Mouse (Mus musculus) embryonic facial prominence, embryonic 14.5 days (tissue): Measurements from ENCODE around the gene Gm10382. TPM values are rescaled to one million over a fixed set of nuclear protein-coding genes. Genes with fewer than 3 reads are reported as not detected.

Experiments used
- ATAC-seq: fragments of 200-750 bp; cut with Nextera tagmentation; 2 replicates; pipeline ENCODE4 v1.8.0; 2017; ENCODE audit warnings: low read depth, moderate number of reproducible peaks, moderate TSS enrichment
- DNase-seq: peaks from one replicate; pipeline ENCODE4 v3.0.0-alpha.2; 2015; ENCODE audit warnings: low spot score
- H3K27ac ChIP-seq: fragments of 300-500 bp; sonication (generic); replicated peaks from 2 replicates; pipeline ENCODE4 v1.5.1; 2014; ENCODE audit warnings: low read depth, mild to moderate bottlenecking, low read length, moderate library complexity
- H3K27me3 ChIP-seq: fragments of 300-500 bp; sonication (generic); replicated peaks from 2 replicates; pipeline ENCODE4 v1.6.1; 2014; ENCODE audit warnings: low read length; ENCODE audit not compliant: control insufficient read depth, insufficient read depth
- H3K36me3 ChIP-seq: fragments of 300-500 bp; sonication (generic); 2 replicates; pipeline ENCODE4 v1.6.1; 2014; ENCODE audit warnings: low read length, mixed read lengths; ENCODE audit not compliant: control insufficient read depth, insufficient read depth
- H3K4me1 ChIP-seq: fragments of 300-500 bp; sonication (generic); 2 replicates; pipeline ENCODE4 v1.6.1; 2014; ENCODE audit warnings: antibody characterized with exemption, low read length; ENCODE audit not compliant: control insufficient read depth, insufficient read depth
- H3K4me2 ChIP-seq: fragments of 300-500 bp; sonication (generic); 2 replicates; pipeline ENCODE4 v1.6.1; 2014; ENCODE audit warnings: low read depth, mild to moderate bottlenecking, low read length, moderate library complexity, mixed read lengths
- H3K4me3 ChIP-seq: fragments of 300-500 bp; sonication (generic); 2 replicates; pipeline ENCODE4 v1.5.1; 2014; ENCODE audit warnings: low read depth, mild to moderate bottlenecking, low read length
- H3K9ac ChIP-seq: fragments of 300-500 bp; sonication (generic); 2 replicates; pipeline ENCODE4 v1.6.1; 2014; ENCODE audit warnings: low read depth, mild to moderate bottlenecking, low read length, moderate library complexity, mixed read lengths
- H3K9me3 ChIP-seq: fragments of 300-500 bp; sonication (generic); 2 replicates; pipeline ENCODE4 v1.6.1; 2016; ENCODE audit warnings: low read length; ENCODE audit not compliant: control insufficient read depth
- WGBS: fragments of 180-500 bp; shearing (Covaris S2); extraction: QIAGEN DNeasy Blood & Tissue Kit; methylation state at CpG from one replicate; pipeline ENCODE4 v1.1.7; 2014; 5-methylcytosine and 5-hydroxymethylcytosine counted together
- polyA plus RNA-seq: library from polyadenylated mRNA; unstranded; fragments of >200 nt; fragmentation: Nextera tagmentation; extraction: Ambion mirVana; gene quantifications from 2 replicates; pipeline ENCODE4 v1.2.1, GENCODE M21; 2014

The Gm10382 gene
- polyA plus RNA-seq, 1 experiment from 2014 or later = 0.24 TPM

GRCm38 (mm10) chr5:125393622-125394603 is 4.8 kb downstream of the Gm10382 start:
- peak; percentile 64 for ATAC-seq
- H3K36me3 ChIP-seq = no peaks in the 10 kb centered on the region
- H3K27me3 ChIP-seq = no peaks in the 10 kb centered on the region
- H3K4me1 ChIP-seq = peaks cover 26% of the 10 kb centered on the region
- H3K4me3 ChIP-seq = peak overlapping the region; percentile 41
- peak overlapping the region; percentile 99 for H3K27ac ChIP-seq
- DNase-seq = peak; percentile 97
- peak overlapping the region; percentile 68 for H3K9ac ChIP-seq
- WGBS = 10% methylated on average over 23 of the region's 25 CpGs
- H3K4me2 ChIP-seq = peak overlapping the region; percentile 80
- no peaks in the 10 kb centered on the region for H3K9me3 ChIP-seq

DNA sequence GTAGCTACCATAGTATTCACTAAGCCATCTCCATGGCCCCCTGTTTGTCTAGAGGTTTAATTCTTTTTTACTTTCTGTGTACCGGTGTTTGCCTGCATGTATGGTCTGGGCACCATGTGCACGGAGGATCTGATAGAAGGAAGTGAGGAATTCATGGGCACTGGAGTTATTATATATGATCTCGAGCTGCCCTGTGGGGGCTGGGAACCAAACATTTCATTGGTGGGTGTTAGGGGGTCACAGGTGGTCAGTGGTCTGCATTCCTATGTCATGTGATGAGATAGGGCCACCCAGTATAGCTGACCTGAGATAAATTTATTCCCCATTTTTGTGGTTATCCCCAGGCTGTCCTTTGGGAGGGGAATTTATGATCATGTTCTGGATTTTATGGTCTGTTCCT is 5.9 kb downstream of the Gm10382 start:
- H3K4me3 ChIP-seq = 0 out of 2 replicates have a peak overlapping the region, but pooled peaks have one; percentile 41
- H3K36me3 ChIP-seq = no peaks in the 10 kb centered on the region
- no peaks in the 10 kb centered on the region for H3K9me3 ChIP-seq
- H3K4me2 ChIP-seq = peak overlapping the region; percentile 80; the same call in 1 of the 2 replicates
- peak overlapping the region; percentile 54 for H3K9ac ChIP-seq
- no peak for DNase-seq
- no peak for ATAC-seq
- peak overlapping the region; percentile 99 for H3K27ac ChIP-seq
- WGBS = 48% methylated on average over 3 of the region's 3 CpGs
- H3K27me3 ChIP-seq = no peaks in the 10 kb centered on the region
- peaks cover 26% of the 10 kb centered on the region for H3K4me1 ChIP-seq

DNA sequence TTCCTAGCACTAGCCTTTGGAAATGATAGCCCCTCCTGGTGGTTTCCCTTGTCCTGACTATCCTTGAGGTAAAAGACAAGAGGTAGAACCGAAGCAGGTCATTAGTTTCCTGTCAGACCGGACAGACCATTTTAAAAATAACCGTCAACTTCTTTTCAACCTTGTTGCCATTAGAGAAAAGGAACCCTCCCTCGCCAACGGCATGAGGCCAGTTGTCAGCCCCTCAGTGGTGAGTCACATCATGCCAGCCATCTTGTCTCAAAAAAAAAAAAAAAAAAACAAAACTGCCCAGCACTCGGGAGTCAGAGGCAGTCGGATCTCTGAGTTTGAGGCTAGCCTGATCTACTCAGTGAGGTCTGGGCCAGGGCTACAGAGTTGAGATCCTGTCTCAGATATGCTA is 11.8 kb downstream of the Gm10382 start:
- H3K36me3 ChIP-seq = no peaks in the 10 kb centered on the region
- H3K27ac ChIP-seq = no peak overlapping the region
- H3K4me2 ChIP-seq = no peak overlapping the region
- H3K9me3 ChIP-seq = no peaks in the 10 kb centered on the region
- 37% methylated on average over 7 of the region's 7 CpGs for WGBS
- ATAC-seq (no peak), DNase-seq (no peak)
- H3K9ac ChIP-seq = no peak overlapping the region
- no peaks in the 10 kb centered on the region for H3K4me1 ChIP-seq
- no peak overlapping the region for H3K4me3 ChIP-seq
- no peaks in the 10 kb centered on the region; the same call in 1 of the 2 replicates for H3K27me3 ChIP-seq

GRCm38 (mm10) chr5:125402476-125402875 is 13.4 kb downstream of the Gm10382 start:
- ATAC-seq (no peak), DNase-seq (no peak)
- H3K4me3 ChIP-seq = no peak overlapping the region
- H3K36me3 ChIP-seq = no peaks in the 10 kb centered on the region
- no peaks in the 10 kb centered on the region; the same call in 1 of the 2 replicates for H3K27me3 ChIP-seq
- H3K9me3 ChIP-seq = no peaks in the 10 kb centered on the region
- no peak overlapping the region for H3K4me2 ChIP-seq
- 52% methylated on average over 10 of the region's 10 CpGs for WGBS
- no peak overlapping the region for H3K27ac ChIP-seq
- H3K9ac ChIP-seq = no peak overlapping the region
- H3K4me1 ChIP-seq = peaks cover 6% of the 10 kb centered on the region; the same call in 1 of the 2 replicates

DNA sequence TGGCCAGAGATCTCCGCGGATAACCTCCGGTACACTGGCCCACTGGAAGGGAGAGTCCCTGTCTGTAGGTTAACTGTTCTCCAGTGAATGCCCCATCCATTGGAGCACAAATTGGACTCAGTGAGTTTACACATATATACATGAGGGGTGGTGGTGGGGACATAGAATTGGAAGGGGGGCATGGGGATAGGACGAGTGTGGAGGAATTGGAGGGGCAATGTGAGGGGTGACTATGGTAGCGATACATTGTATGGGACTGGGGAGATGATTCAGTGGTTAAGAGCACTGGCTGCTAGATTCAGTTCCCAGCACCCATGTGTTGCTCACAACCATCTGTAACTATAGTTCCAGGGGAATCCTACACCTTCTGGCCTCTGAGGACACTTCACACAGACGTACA is 13.9 kb downstream of the Gm10382 start:
- peaks cover 6% of the 10 kb centered on the region; the same call in 1 of the 2 replicates for H3K4me1 ChIP-seq
- H3K4me3 ChIP-seq = no peak overlapping the region
- no peak overlapping the region for H3K27ac ChIP-seq
- H3K4me2 ChIP-seq = no peak overlapping the region
- no peaks in the 10 kb centered on the region; the same call in 1 of the 2 replicates for H3K27me3 ChIP-seq
- ATAC-seq (no peak), DNase-seq (no peak)
- H3K9me3 ChIP-seq = no peaks in the 10 kb centered on the region
- no peak overlapping the region for H3K9ac ChIP-seq
- H3K36me3 ChIP-seq = no peaks in the 10 kb centered on the region
- 61% methylated on average over 6 of the region's 6 CpGs for WGBS

- H3K4me2 ChIP-seq = peak overlapping the region; percentile 66
- no peaks in the 10 kb centered on the region for H3K9me3 ChIP-seq
- H3K9ac ChIP-seq = peak overlapping the region; percentile 55
- no peak overlapping the region for H3K27ac ChIP-seq
- DNase-seq = peak; percentile 75
- ATAC-seq = no peak; the same call in 1 of the 2 replicates
- 12% methylated on average over 31 of the region's 31 CpGs for WGBS
- no peaks in the 10 kb centered on the region; the same call in 1 of the 2 replicates for H3K27me3 ChIP-seq
- H3K4me1 ChIP-seq = peaks cover 6% of the 10 kb centered on the region; the same call in 1 of the 2 replicates
- peak overlapping the region; percentile 67 for H3K4me3 ChIP-seq
- H3K36me3 ChIP-seq = no peaks in the 10 kb centered on the region
These were observed 14.7 kb downstream of the Gm10382 start for GRCm38 (mm10) chr5:125403481-125404465.

GRCm38 (mm10) chr5:125404536-125404902 is 15.4 kb downstream of the Gm10382 start:
- peak overlapping the region; percentile 66 for H3K4me2 ChIP-seq
- H3K27me3 ChIP-seq = no peaks in the 10 kb centered on the region; the same call in 1 of the 2 replicates
- peak overlapping the region; percentile 86 for H3K27ac ChIP-seq
- DNase-seq = peak; percentile 46
- ATAC-seq = no peak
- peaks cover 6% of the 10 kb centered on the region; the same call in 1 of the 2 replicates for H3K4me1 ChIP-seq
- no peaks in the 10 kb centered on the region for H3K9me3 ChIP-seq
- H3K36me3 ChIP-seq = no peaks in the 10 kb centered on the region
- peak overlapping the region; percentile 74 for H3K9ac ChIP-seq
- WGBS = 3% methylated on average over 7 of the region's 7 CpGs
- peak overlapping the region; percentile 67 for H3K4me3 ChIP-seq
